Mouse (Mus musculus): ENCODE results near the gene Dpm2.

DNA sequence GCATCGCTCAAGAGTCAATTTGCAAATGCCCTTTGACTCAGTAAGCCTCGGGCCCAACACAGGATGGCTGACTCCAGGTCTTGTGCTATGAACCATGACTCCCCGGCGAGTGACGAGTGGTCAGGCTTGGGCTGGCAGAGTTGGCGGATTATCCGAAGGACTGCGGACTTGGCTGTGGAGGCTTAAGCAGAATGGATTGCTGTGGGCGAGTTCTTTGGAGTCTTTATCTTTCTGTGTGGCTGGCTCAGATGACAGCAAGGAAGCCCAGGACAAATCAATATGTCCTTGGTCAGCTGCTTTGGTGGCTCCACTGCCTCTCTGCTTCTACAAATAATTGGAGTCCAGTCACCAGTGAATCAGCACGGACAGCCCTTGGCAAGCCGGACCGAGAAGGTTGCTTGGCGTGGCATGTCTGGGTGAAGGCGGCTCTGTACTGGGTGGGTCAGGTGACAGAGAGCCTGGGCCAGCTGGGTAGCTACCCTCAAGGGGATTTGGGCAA is 43.1 kb upstream of the Dpm2 start:
- TF ChIP-seq GATA1 (IDR thresholded peaks at IDR 0.05; ENCODE audit: borderline replicate concordance, low read length) (no peak), FLI1 (IDR thresholded peaks at IDR 0.05; ENCODE audit: low read length) (no peak)
